Mouse (Mus musculus) forebrain, embryonic 12.5 days (tissue): ENCODE data around the gene Fxyd1. TPM values are rescaled to one million over a fixed set of nuclear protein-coding genes. Genes with fewer than 3 reads are reported as not detected.

Experiments
- ATAC-seq: fragments of 200-750 bp; cut with Nextera tagmentation; 2 replicates; pipeline ENCODE4 v1.8.0; 2017; ENCODE audit warnings: moderate TSS enrichment; ENCODE audit not compliant: low FRiP score
- H3K27ac ChIP-seq: fragments of 300-500 bp; sonication (generic); 2 replicates; pipeline ENCODE4 v1.5.1; 2016; ENCODE audit warnings: mild to moderate bottlenecking
- H3K27me3 ChIP-seq: fragments of 300-500 bp; sonication (generic); 2 replicates; pipeline ENCODE4 v1.6.1; 2016; ENCODE audit warnings: mild to moderate bottlenecking
- H3K36me3 ChIP-seq: fragments of 300-500 bp; sonication (generic); replicated peaks from 2 replicates; pipeline ENCODE4 v1.6.1; 2016; ENCODE audit warnings: mild to moderate bottlenecking
- H3K4me1 ChIP-seq: fragments of 300-500 bp; sonication (generic); 2 replicates; pipeline ENCODE4 v1.6.1; 2016
- H3K4me2 ChIP-seq: fragments of 300-500 bp; sonication (generic); 2 replicates; pipeline ENCODE4 v1.6.1; 2016; ENCODE audit warnings: mild to moderate bottlenecking, moderate library complexity
- H3K4me3 ChIP-seq: fragments of 300-500 bp; sonication (generic); replicated peaks from 2 replicates; pipeline ENCODE4 v1.5.1; 2016; ENCODE audit warnings: mild to moderate bottlenecking
- H3K9ac ChIP-seq: fragments of 300-500 bp; sonication (generic); 2 replicates; pipeline ENCODE4 v1.6.1; 2016; ENCODE audit warnings: mild to moderate bottlenecking
- H3K9me3 ChIP-seq: fragments of 300-500 bp; sonication (generic); 2 replicates; pipeline ENCODE4 v1.6.1; 2016
- WGBS: fragments of 180-500 bp; shearing (Covaris S2); methylation state at CpG from one replicate; pipeline ENCODE4 v1.1.7; 2016; 5-methylcytosine and 5-hydroxymethylcytosine counted together
- polyA plus RNA-seq: library from polyadenylated mRNA; unstranded; fragments of >200 nt; fragmentation: Nextera tagmentation; extraction: Ambion mirVana; gene quantifications from 2 replicates; pipeline ENCODE4 v1.2.1, GENCODE M21; 2016

The Fxyd1 gene
- polyA plus RNA-seq, 1 experiment from 2014 or later, result 6.5 TPM

GRCm38 (mm10) chr7:31057730-31058129 is 731 bp upstream of the Fxyd1 start:
- Histone ChIP-seq H3K4me1 (peaks cover 21% of the 10 kb centered on the region), H3K36me3 (no peaks in the 10 kb centered on the region), H3K4me3 (no peak overlapping the region), H3K9me3 (no peaks in the 10 kb centered on the region), H3K27me3 (peaks cover 35% of the 10 kb centered on the region), H3K9ac (no peak overlapping the region), H3K27ac (no peak overlapping the region), H3K4me2 (no peak overlapping the region)
- ATAC-seq, result no peak
- 73% methylated on average over 5 of the region's 5 CpGs for WGBS

GRCm38 (mm10) chr7:31056448-31056847 is 551 bp downstream of the Fxyd1 start:
- no peak overlapping the region for H3K4me3 ChIP-seq
- no peak overlapping the region for H3K9ac ChIP-seq
- peaks cover 48% of the 10 kb centered on the region for H3K27me3 ChIP-seq
- H3K9me3 ChIP-seq, result no peaks in the 10 kb centered on the region
- no peak overlapping the region for H3K27ac ChIP-seq
- H3K4me2 ChIP-seq, result no peak overlapping the region
- no peak for ATAC-seq
- peaks cover 34% of the 10 kb centered on the region for H3K4me1 ChIP-seq
- H3K36me3 ChIP-seq, result no peaks in the 10 kb centered on the region
- 78% methylated on average over 7 of the region's 7 CpGs for WGBS

GRCm38 (mm10) chr7:31055883-31056282 is 1.1 kb downstream of the Fxyd1 start:
- ATAC-seq, result no peak
- H3K4me2 ChIP-seq, result no peak overlapping the region
- no peak overlapping the region for H3K9ac ChIP-seq
- H3K36me3 ChIP-seq, result no peaks in the 10 kb centered on the region
- H3K27ac ChIP-seq, result no peak overlapping the region
- no peaks in the 10 kb centered on the region for H3K9me3 ChIP-seq
- H3K4me1 ChIP-seq, result peaks cover 40% of the 10 kb centered on the region
- WGBS, result 32% methylated on average over 3 of the region's 4 CpGs
- peaks cover 53% of the 10 kb centered on the region for H3K27me3 ChIP-seq
- H3K4me3 ChIP-seq, result no peak overlapping the region

GRCm38 (mm10) chr7:31055354-31055824 is 1.6 kb downstream of the Fxyd1 start:
- 0 out of 2 replicates have a peak overlapping the region, but pooled peaks have one; percentile 8 for H3K4me2 ChIP-seq
- H3K4me3 ChIP-seq, result no peak overlapping the region
- H3K36me3 ChIP-seq, result no peaks in the 10 kb centered on the region
- peaks cover 58% of the 10 kb centered on the region for H3K27me3 ChIP-seq
- H3K27ac ChIP-seq, result no peak overlapping the region
- ATAC-seq, result no peak
- H3K9me3 ChIP-seq, result no peaks in the 10 kb centered on the region
- no peak overlapping the region for H3K9ac ChIP-seq
- 2% methylated on average over 9 of the region's 10 CpGs for WGBS
- H3K4me1 ChIP-seq, result peaks cover 44% of the 10 kb centered on the region

GRCm38 (mm10) chr7:31054661-31055320 is 2.2 kb downstream of the Fxyd1 start:
- Histone ChIP-seq H3K27me3 (peaks cover 64% of the 10 kb centered on the region), H3K27ac (no peak overlapping the region), H3K4me2 (no peak overlapping the region), H3K36me3 (no peaks in the 10 kb centered on the region), H3K4me3 (no peak overlapping the region), H3K9me3 (0 out of 2 replicates have a peak, but pooled peaks cover 2% of the 10 kb centered on the region), H3K9ac (no peak overlapping the region), H3K4me1 (peaks cover 50% of the 10 kb centered on the region)
- 45% methylated on average over 11 of the region's 11 CpGs for WGBS
- no peak for ATAC-seq

- no peak overlapping the region for H3K9ac ChIP-seq
- H3K27me3 ChIP-seq, result peaks cover 72% of the 10 kb centered on the region
- 31% methylated on average over 10 of the region's 10 CpGs for WGBS
- H3K4me3 ChIP-seq, result no peak overlapping the region
- 0 out of 2 replicates have a peak, but pooled peaks cover 2% of the 10 kb centered on the region for H3K9me3 ChIP-seq
- no peak overlapping the region for H3K27ac ChIP-seq
- H3K36me3 ChIP-seq, result no peaks in the 10 kb centered on the region
- ATAC-seq, result no peak
- peaks cover 52% of the 10 kb centered on the region for H3K4me1 ChIP-seq
- H3K4me2 ChIP-seq, result no peak overlapping the region
These were observed 3.0 kb downstream of the Fxyd1 start for GRCm38 (mm10) chr7:31053882-31054447.

GRCm38 (mm10) chr7:31052636-31053434 is 4.2 kb downstream of the Fxyd1 start:
- Histone ChIP-seq H3K9ac (no peak overlapping the region), H3K4me3 (peak overlapping the region; percentile 25), H3K27me3 (peaks cover 79% of the 10 kb centered on the region), H3K4me2 (peak overlapping the region; percentile 36), H3K27ac (no peak overlapping the region), H3K9me3 (0 out of 2 replicates have a peak, but pooled peaks cover 2% of the 10 kb centered on the region), H3K36me3 (no peaks in the 10 kb centered on the region), H3K4me1 (peaks cover 52% of the 10 kb centered on the region)
- ATAC-seq, result no peak
- WGBS, result under 1% methylated on average over 34 of the region's 34 CpGs

- 0 out of 2 replicates have a peak, but pooled peaks cover 2% of the 10 kb centered on the region for H3K9me3 ChIP-seq
- H3K4me2 ChIP-seq, result peak overlapping the region; percentile 36
- peaks cover 52% of the 10 kb centered on the region for H3K4me1 ChIP-seq
- H3K4me3 ChIP-seq, result peak overlapping the region; percentile 25
- H3K27ac ChIP-seq, result no peak overlapping the region
- no peak for ATAC-seq
- peaks cover 79% of the 10 kb centered on the region for H3K27me3 ChIP-seq
- 2% methylated on average over 22 of the region's 22 CpGs for WGBS
- no peak overlapping the region for H3K9ac ChIP-seq
- H3K36me3 ChIP-seq, result no peaks in the 10 kb centered on the region
These were observed 4.8 kb downstream of the Fxyd1 start for GRCm38 (mm10) chr7:31052251-31052635.

GRCm38 (mm10) chr7:31051321-31052021 is 5.5 kb downstream of the Fxyd1 start, which contains the start of gene Fxyd7:
Gene Fxyd7, minus strand, starts transcription at chr7:31051467.
- H3K4me3 ChIP-seq, result peak within 1 kb of the TSS; percentile 31
- H3K27me3 ChIP-seq, result peaks cover 74% of the 10 kb centered on the region
- H3K9ac ChIP-seq, result peak within 1 kb of the TSS; percentile 33; the same call in 1 of the 2 replicates
- 0 out of 2 replicates have a peak, but pooled peaks cover 2% of the 10 kb centered on the region for H3K9me3 ChIP-seq
- H3K36me3 ChIP-seq, result no peaks in the 10 kb centered on the region
- 0 out of 2 replicates have a peak, but pooled peaks have one; percentile 14 for ATAC-seq
- H3K4me1 ChIP-seq, result peaks cover 52% of the 10 kb centered on the region
- 2% methylated on average over 21 of the region's 28 CpGs for WGBS
- H3K27ac ChIP-seq, result 0 out of 2 replicates have a peak within 1 kb of the TSS, but pooled peaks have one; percentile 42
- peak within 1 kb of the TSS; percentile 54 for H3K4me2 ChIP-seq

- Histone ChIP-seq H3K27ac (no peak overlapping the region), H3K9me3 (0 out of 2 replicates have a peak, but pooled peaks cover 2% of the 10 kb centered on the region), H3K9ac (peak overlapping the region; percentile 33; the same call in 1 of the 2 replicates), H3K27me3 (peaks cover 72% of the 10 kb centered on the region), H3K36me3 (no peaks in the 10 kb centered on the region), H3K4me1 (peaks cover 52% of the 10 kb centered on the region), H3K4me2 (peak overlapping the region; percentile 54), H3K4me3 (peak overlapping the region; percentile 31)
- ATAC-seq, result peak; percentile 28; the same call in 1 of the 2 replicates
- 2% methylated on average over 9 of the region's 9 CpGs for WGBS
These were observed 6.1 kb downstream of the Fxyd1 start for GRCm38 (mm10) chr7:31050921-31051320.

GRCm38 (mm10) chr7:31050487-31050886 is 6.5 kb downstream of the Fxyd1 start:
- H3K4me1 ChIP-seq, result peaks cover 50% of the 10 kb centered on the region
- no peak overlapping the region; the same call in 1 of the 2 replicates for H3K9ac ChIP-seq
- 0 out of 2 replicates have a peak, but pooled peaks have one; percentile 9 for ATAC-seq
- 0 out of 2 replicates have a peak, but pooled peaks cover 2% of the 10 kb centered on the region for H3K9me3 ChIP-seq
- H3K4me3 ChIP-seq, result peak overlapping the region; percentile 31
- H3K27me3 ChIP-seq, result peaks cover 72% of the 10 kb centered on the region
- 0 out of 2 replicates have a peak overlapping the region, but pooled peaks have one; percentile 42 for H3K27ac ChIP-seq
- WGBS, result 2% methylated on average over 6 of the region's 6 CpGs
- no peaks in the 10 kb centered on the region for H3K36me3 ChIP-seq
- H3K4me2 ChIP-seq, result peak overlapping the region; percentile 54
